8 mouse cellular contexts compared by ENCODE assay signal in genomic region chr7:109702721-109703120, GRCm38 (mm10). TPM values are rescaled to one million over a fixed set of nuclear protein-coding genes. Genes with fewer than 3 reads are reported as not detected.
DNase-seq lines count a peak whose midpoint lies in the region; ATAC-seq and TF ChIP-seq lines count a peak whose summit lies in the region.

No protein-coding gene starts in this region.

- peak overlapping the region; percentile 89 for H3K4me2 ChIP-seq in liver, embryonic 12.5 days
- H3K4me2 ChIP-seq in hindbrain, embryonic 15.5 days, result peak overlapping the region; percentile 86
- H3K4me2 ChIP-seq in myocyte (ENCODE audit: low read depth), result peak overlapping the region; percentile 58

- H3K4me3 ChIP-seq in liver, embryonic 12.5 days, result peak overlapping the region; percentile 81
- H3K4me3 ChIP-seq in hindbrain, embryonic 15.5 days, result peak overlapping the region; percentile 61
- H3K4me3 ChIP-seq in myocyte, result peak overlapping the region; percentile 27

- H3ac ChIP-seq in myocyte (ENCODE audit: control insufficient read depth, insufficient read length), result no peak overlapping the region

- H3K9me3 ChIP-seq in liver, embryonic 12.5 days (replicated peaks), result no peaks in the 10 kb centered on the region
- no peaks in the 10 kb centered on the region for H3K9me3 ChIP-seq in hindbrain, embryonic 15.5 days

- no peak for TF ChIP-seq POLR2A in myocyte (IDR thresholded peaks at IDR 0.05; ENCODE audit: insufficient read length, low read depth)

- H3K4me1 ChIP-seq in liver, embryonic 12.5 days, result peaks cover 43% of the 10 kb centered on the region
- H3K4me1 ChIP-seq in hindbrain, embryonic 15.5 days (replicated peaks), result peaks cover 16% of the 10 kb centered on the region

- H3K9ac ChIP-seq in liver, embryonic 12.5 days, result peak overlapping the region; percentile 88; the same call in 1 of the 2 replicates
- H3K9ac ChIP-seq in hindbrain, embryonic 15.5 days, result no peak overlapping the region; the same call in 1 of the 2 replicates

- DNase-seq in cerebellum, adult 8-10 months, result peak; percentile 21
- DNase-seq in liver, result no peak
- no peak for DNase-seq in layer of hippocampus, postnatal 14 days (ENCODE audit: low spot score in 2 of 2)

- H3K27me3 ChIP-seq in liver, embryonic 12.5 days (replicated peaks), result no peaks in the 10 kb centered on the region
- no peaks in the 10 kb centered on the region for H3K27me3 ChIP-seq in hindbrain, embryonic 15.5 days
- no peaks in the 10 kb centered on the region for H3K27me3 ChIP-seq in myocyte (ENCODE audit: control insufficient read depth, insufficient read depth, insufficient read length)

- peaks cover 6% of the 10 kb centered on the region for H3K36me3 ChIP-seq in liver, embryonic 12.5 days
- H3K36me3 ChIP-seq in hindbrain, embryonic 15.5 days, result no peaks in the 10 kb centered on the region
- H3K36me3 ChIP-seq in myocyte (ENCODE audit: control insufficient read depth, insufficient read depth), result no peaks in the 10 kb centered on the region

- no peak for ATAC-seq in cerebellum, adult (ENCODE audit: insufficient number of reproducible peaks, low FRiP score, low TSS enrichment)
- no peak for ATAC-seq in liver, embryonic 12.5 days
- no peak; the same call in 1 of the 2 replicates for ATAC-seq in hindbrain, embryonic 15.5 days (ENCODE audit: low FRiP score, low read depth)
- no peak for ATAC-seq in inflammation-experienced regulatory T-cells, adult 6 months

- WGBS in liver, embryonic 12.5 days (ENCODE audit: insufficient replicate concordance), result 65% methylated on average over 4 of the region's 4 CpGs
- 36% methylated on average over 4 of the region's 4 CpGs for WGBS in hindbrain, embryonic 15.5 days

- no peak overlapping the region for H3K27ac ChIP-seq in liver, embryonic 12.5 days
- H3K27ac ChIP-seq in hindbrain, embryonic 15.5 days (replicated peaks), result no peak overlapping the region

- no peaks in the 10 kb centered on the region for H3K79me2 ChIP-seq in myocyte (ENCODE audit: control insufficient read depth, insufficient read depth)

TF ChIP-seq in myocyte, 11 proteins besides CTCF, POLR2A, EP300 and RAD21:
- TF ChIP-seq TCF3 (IDR thresholded peaks at IDR 0.05; ENCODE audit: insufficient read length, low read depth) (no peak), USF1 (IDR thresholded peaks at IDR 0.05; ENCODE audit: low read depth) (no peak), MYOD1 (IDR thresholded peaks at IDR 0.05; ENCODE audit: control insufficient read depth in 1 of 3, insufficient read length in 2 of 3, low read depth in 2 of 3) (no peak), TCF12 (IDR thresholded peaks at IDR 0.05; ENCODE audit: insufficient read depth, poor library complexity, severe bottlenecking) (no peak), E2F4 (IDR thresholded peaks at IDR 0.05; ENCODE audit: insufficient read depth) (no peak), MAX (IDR thresholded peaks at IDR 0.05; ENCODE audit: low read depth) (no peak)
TF ChIP-seq in myocyte: peak in this region for 0.

RNA-seq across cellular contexts. Expression of gene St5, which starts 0.7 kb away (rescaled TPM):
- 25.1 and 25.3 TPM in 2 replicates for polyA plus RNA-seq in liver, embryonic 12.5 days (2016; fragmentation: Nextera tagmentation; extraction: Ambion mirVana)
- 21.3 and 26.2 TPM in 2 replicates for polyA plus RNA-seq in hindbrain, embryonic 15.5 days (2015; fragmentation: Nextera tagmentation; extraction: Ambion mirVana)
- 34.1 TPM for polyA plus RNA-seq in myocyte (2012; fragmentation: generic; extraction: Trizol)
- under 1 TPM; 0.36 to 0.90 (median 0.47) TPM for polyA plus RNA-seq in inflammation-experienced regulatory T-cells, adult 6 months (2017; shearing (Covaris generic))
- total RNA-seq in layer of hippocampus, postnatal 14 days (2021), result 10 to 100 TPM; 30.2 to 35.7 TPM

RNA-seq across cellular contexts. Expression of gene Akip1, which starts 0.8 kb away (rescaled TPM):
- polyA plus RNA-seq in liver, embryonic 12.5 days (2016; fragmentation: Nextera tagmentation; extraction: Ambion mirVana), result 47.9 and 50.2 TPM in 2 replicates
- polyA plus RNA-seq in hindbrain, embryonic 15.5 days (2015; fragmentation: Nextera tagmentation; extraction: Ambion mirVana), result 15.3 and 17.5 TPM in 2 replicates
- polyA plus RNA-seq in myocyte (2012; fragmentation: generic; extraction: Trizol), result 17.8 TPM
- polyA plus RNA-seq in inflammation-experienced regulatory T-cells, adult 6 months (2017; shearing (Covaris generic)), result 10 to 100 TPM; 27.1 to 43.4 (median 31.9) TPM
- 1 to 10 TPM; 4.8 to 5.6 TPM for total RNA-seq in layer of hippocampus, postnatal 14 days (2021)

RNA-seq across cellular contexts. Expression of gene BC051019, which starts 20.9 kb away (rescaled TPM):
- polyA plus RNA-seq in liver, embryonic 12.5 days (2016; fragmentation: Nextera tagmentation; extraction: Ambion mirVana), result 0.13 and 0.25 TPM in 2 replicates
- polyA plus RNA-seq in hindbrain, embryonic 15.5 days (2015; fragmentation: Nextera tagmentation; extraction: Ambion mirVana), result 0.09 and 0.32 TPM in 2 replicates
- polyA plus RNA-seq in myocyte (2012; fragmentation: generic; extraction: Trizol), result 33.3 TPM
- under 1 TPM in 1 of 3 experiments, not detected in 2; 0.27 TPM for polyA plus RNA-seq in inflammation-experienced regulatory T-cells, adult 6 months (2017; shearing (Covaris generic))
- 1 to 10 TPM in 1 of 2 experiments, not detected in 1; 1.3 TPM for total RNA-seq in layer of hippocampus, postnatal 14 days (2021)

RNA-seq across cellular contexts. Expression of gene Ascl3, which starts 28.8 kb away (rescaled TPM):
- polyA plus RNA-seq in liver, embryonic 12.5 days (2016; fragmentation: Nextera tagmentation; extraction: Ambion mirVana), result not detected in 2 replicates
- 0.24 TPM in 1 of 2 replicates, not detected in the other for polyA plus RNA-seq in hindbrain, embryonic 15.5 days (2015; fragmentation: Nextera tagmentation; extraction: Ambion mirVana)
- polyA plus RNA-seq in myocyte (2012; fragmentation: generic; extraction: Trizol), result 0.24 TPM
- under 1 TPM in 1 of 3 experiments, not detected in 2; 0.83 TPM for polyA plus RNA-seq in inflammation-experienced regulatory T-cells, adult 6 months (2017; shearing (Covaris generic))
- total RNA-seq in layer of hippocampus, postnatal 14 days (2021), result not detected

RNA-seq across cellular contexts. Expression of gene Tmem9b, which starts 50.0 kb away (rescaled TPM):
- polyA plus RNA-seq in liver, embryonic 12.5 days (2016; fragmentation: Nextera tagmentation; extraction: Ambion mirVana), result 38.8 and 39.6 TPM in 2 replicates
- 124 and 126 TPM in 2 replicates for polyA plus RNA-seq in hindbrain, embryonic 15.5 days (2015; fragmentation: Nextera tagmentation; extraction: Ambion mirVana)
- 57.1 TPM for polyA plus RNA-seq in myocyte (2012; fragmentation: generic; extraction: Trizol)
- polyA plus RNA-seq in inflammation-experienced regulatory T-cells, adult 6 months (2017; shearing (Covaris generic)), result 100 to 1,000 TPM; 103 to 142 (median 121) TPM
- 10 to 100 TPM; 82.6 to 83.7 TPM for total RNA-seq in layer of hippocampus, postnatal 14 days (2021)

Comparison
In these comparisons a context has a peak if more than half of its experiments do, and no peak if none do; other contexts are left out.
1. H3K4me3 ChIP-seq: peak in every context shown above with its lines; median percentile 81 in liver, embryonic 12.5 days; 61 in hindbrain, embryonic 15.5 days; 27 in myocyte.
2. RNA of gene St5, which starts 0.7 kb away (polyA plus RNA-seq): 34.1 TPM in myocyte (single experiment), 21.3 to 26.2 TPM in hindbrain, embryonic 15.5 days and 25.1 to 25.3 TPM in liver, embryonic 12.5 days; 0.36 to 0.90 TPM in inflammation-experienced regulatory T-cells, adult 6 months; every median in the first group is over 10 times any median in the second.
3. RNA of gene BC051019, which starts 20.9 kb away (polyA plus RNA-seq): 33.3 TPM in myocyte (single experiment); 0.09 to 0.32 TPM in hindbrain, embryonic 15.5 days, 0.13 to 0.25 TPM in liver, embryonic 12.5 days and 0.27 TPM in inflammation-experienced regulatory T-cells, adult 6 months; every median in the first group is over 10 times any median in the second.
4. Peak in every context shown above with its lines, with median percentiles within 50 percentile points of each other: H3K4me2 ChIP-seq.